Mouse (Mus musculus): ENCODE measurements around the gene Smoc1.

Smoc1 gene

GRCm38 (mm10) chr12:81024993-81025392 is 1.6 kb upstream of the Smoc1 start:
- DNase-seq (ENCODE audit: low spot score in 2 of 2), result no peak

GRCm38 (mm10) chr12:81026995-81027942 is 661 bp downstream of the Smoc1 start:
- DNase-seq (ENCODE audit: low spot score in 2 of 2), result peak in 1 of 2 experiments; percentile 35

GRCm38 (mm10) chr12:81028291-81028920 is 1.8 kb downstream of the Smoc1 start:
- no peak for DNase-seq (ENCODE audit: low spot score in 2 of 2)

- DNase-seq (ENCODE audit: low spot score in 2 of 2), result no peak
Observed at GRCm38 (mm10) chr12:81029731-81030130, 3.1 kb downstream of the Smoc1 start.

- DNase-seq (ENCODE audit: low spot score in 2 of 2), result no peak
Observed at GRCm38 (mm10) chr12:81031579-81031978, 5.0 kb downstream of the Smoc1 start.

- DNase-seq (ENCODE audit: low spot score in 2 of 2), result no peak
Observed at GRCm38 (mm10) chr12:81033389-81034041, 6.9 kb downstream of the Smoc1 start.

GRCm38 (mm10) chr12:81034042-81034417 is 7.4 kb downstream of the Smoc1 start:
- DNase-seq (ENCODE audit: low spot score in 2 of 2), result no peak

- no peak for DNase-seq (ENCODE audit: low spot score in 2 of 2)
Observed at GRCm38 (mm10) chr12:81035850-81036249, 9.2 kb downstream of the Smoc1 start.

- no peak for DNase-seq (ENCODE audit: low spot score in 2 of 2)
Observed at GRCm38 (mm10) chr12:81043616-81044015, 17.0 kb downstream of the Smoc1 start.

GRCm38 (mm10) chr12:81046926-81047325 is 20.3 kb downstream of the Smoc1 start:
- no peak for DNase-seq (ENCODE audit: low spot score in 2 of 2)

GRCm38 (mm10) chr12:81049661-81050060 is 23.1 kb downstream of the Smoc1 start:
- DNase-seq (ENCODE audit: low spot score in 2 of 2), result no peak

GRCm38 (mm10) chr12:81055000-81055705 is 28.5 kb downstream of the Smoc1 start:
- no peak for DNase-seq (ENCODE audit: low spot score in 2 of 2)

GRCm38 (mm10) chr12:81055811-81056210 is 29.2 kb downstream of the Smoc1 start:
- no peak for DNase-seq (ENCODE audit: low spot score in 2 of 2)

GRCm38 (mm10) chr12:81057619-81058018 is 31.0 kb downstream of the Smoc1 start:
- DNase-seq (ENCODE audit: low spot score in 2 of 2), result no peak

- no peak for DNase-seq (ENCODE audit: low spot score in 2 of 2)
Observed at GRCm38 (mm10) chr12:81058561-81058960, 32.0 kb downstream of the Smoc1 start.

GRCm38 (mm10) chr12:81061831-81062361 is 35.3 kb downstream of the Smoc1 start:
- DNase-seq (ENCODE audit: low spot score in 2 of 2), result no peak

GRCm38 (mm10) chr12:81063336-81063955 is 36.8 kb downstream of the Smoc1 start:
- DNase-seq (ENCODE audit: low spot score in 2 of 2), result no peak

GRCm38 (mm10) chr12:81074139-81074538 is 47.5 kb downstream of the Smoc1 start:
- DNase-seq (ENCODE audit: low spot score in 2 of 2), result no peak

- no peak for DNase-seq (ENCODE audit: low spot score in 2 of 2)
Observed at GRCm38 (mm10) chr12:81074941-81075340, 48.3 kb downstream of the Smoc1 start.

- DNase-seq (ENCODE audit: low spot score in 2 of 2), result no peak
Observed at GRCm38 (mm10) chr12:81077953-81078646, 51.5 kb downstream of the Smoc1 start.
